Mouse (Mus musculus) frontal cortex, adult (tissue): ENCODE measurements around the gene Ldlrad3.

Experiments used
- ATAC-seq: cut with Nextera tagmentation; 2 replicates; pipeline ENCODE4 v1.9.2; 2017; ENCODE audit warnings: mild to moderate bottlenecking, moderate library complexity, mixed read lengths; ENCODE audit not compliant: low TSS enrichment

The Ldlrad3 gene

DNA sequence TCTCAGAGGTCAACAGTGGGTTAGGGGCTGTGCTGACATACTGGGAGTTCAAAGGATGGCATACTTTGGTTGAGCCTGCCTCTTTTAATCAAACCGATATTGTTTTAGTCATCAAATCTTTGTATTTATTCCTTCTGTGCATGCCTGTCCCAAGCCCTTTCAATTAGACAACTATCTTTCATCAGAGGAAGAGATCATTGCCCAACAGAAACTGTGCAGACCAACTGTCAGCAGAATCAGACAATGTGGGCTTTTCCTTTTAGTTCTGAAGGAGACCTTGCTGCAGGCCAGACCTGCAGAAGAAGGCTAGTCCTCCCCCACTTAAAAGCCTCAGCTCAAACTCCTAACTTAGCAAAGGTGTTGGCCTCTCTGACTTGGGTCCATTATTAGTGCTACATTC is 41.9 kb downstream of the Ldlrad3 start:
- no peak for ATAC-seq

DNA sequence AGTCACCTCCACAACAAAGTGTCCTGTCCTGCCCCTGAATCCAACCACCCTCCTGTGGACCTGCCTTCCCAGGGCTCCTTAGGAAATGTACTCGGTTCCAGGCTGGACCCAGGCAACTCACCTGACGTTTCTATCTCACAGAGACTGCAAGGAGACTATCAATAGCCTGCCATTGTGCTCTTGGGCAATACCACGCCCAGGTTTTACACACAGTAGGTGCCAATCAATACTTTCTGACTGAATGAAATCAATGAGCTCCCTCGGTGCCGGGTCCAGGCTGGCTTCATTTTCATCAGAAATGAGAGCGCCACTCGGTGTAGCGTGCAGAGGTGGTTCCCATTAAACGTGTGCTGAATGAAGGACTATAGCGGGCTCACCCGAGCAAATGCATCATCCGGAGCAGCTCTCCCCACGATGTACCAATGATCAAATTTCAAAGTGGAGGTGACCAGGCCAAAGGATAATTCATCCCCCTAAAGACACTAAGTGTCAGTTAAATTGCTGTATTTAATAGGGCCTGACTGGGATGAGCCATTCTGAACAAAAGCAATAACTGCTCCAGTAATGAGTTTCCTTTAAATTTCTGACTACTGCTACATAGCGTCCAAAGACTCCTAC is 43.4 kb downstream of the Ldlrad3 start:
- ATAC-seq: no peak

DNA sequence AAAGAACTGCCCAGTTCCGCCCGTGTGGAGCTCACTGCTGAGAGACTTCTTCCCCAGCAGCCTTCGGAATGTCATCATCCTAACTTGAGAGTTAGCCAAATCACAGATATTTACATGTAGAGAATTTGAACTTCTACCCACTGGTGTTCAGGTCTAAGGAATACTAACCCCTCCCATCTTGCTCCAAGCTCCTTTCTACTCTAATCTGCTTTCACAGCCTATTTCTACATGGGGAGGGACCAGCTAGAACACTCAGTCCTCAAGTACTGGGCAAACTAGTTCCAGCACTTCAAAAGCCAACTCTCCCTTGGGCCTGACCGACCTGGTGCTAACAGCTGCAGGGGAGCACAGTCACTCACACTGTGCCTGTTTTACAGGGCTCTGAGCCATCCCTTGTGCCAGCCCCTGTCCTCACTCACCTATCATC is 44.0 kb downstream of the Ldlrad3 start:
- ATAC-seq: no peak

DNA sequence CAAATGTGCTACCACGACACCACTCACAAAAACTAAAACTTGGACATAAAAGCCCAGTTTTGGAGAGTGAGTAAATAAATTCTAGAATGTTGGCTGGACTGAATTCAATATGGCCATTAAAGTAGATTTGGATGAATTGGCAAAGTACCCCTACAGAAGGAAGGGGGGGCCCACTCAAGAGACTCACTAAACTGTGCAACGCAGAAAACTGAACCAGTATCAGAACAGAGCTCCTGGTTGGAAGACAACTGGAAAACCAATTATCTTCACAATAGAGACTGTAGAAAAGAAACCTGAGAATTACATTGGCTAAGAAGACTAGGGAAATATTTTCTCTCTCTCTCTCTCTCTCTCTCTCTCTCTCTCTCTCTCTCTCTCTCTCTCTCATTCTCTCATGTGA is 45.0 kb downstream of the Ldlrad3 start:
- no peak for ATAC-seq

DNA sequence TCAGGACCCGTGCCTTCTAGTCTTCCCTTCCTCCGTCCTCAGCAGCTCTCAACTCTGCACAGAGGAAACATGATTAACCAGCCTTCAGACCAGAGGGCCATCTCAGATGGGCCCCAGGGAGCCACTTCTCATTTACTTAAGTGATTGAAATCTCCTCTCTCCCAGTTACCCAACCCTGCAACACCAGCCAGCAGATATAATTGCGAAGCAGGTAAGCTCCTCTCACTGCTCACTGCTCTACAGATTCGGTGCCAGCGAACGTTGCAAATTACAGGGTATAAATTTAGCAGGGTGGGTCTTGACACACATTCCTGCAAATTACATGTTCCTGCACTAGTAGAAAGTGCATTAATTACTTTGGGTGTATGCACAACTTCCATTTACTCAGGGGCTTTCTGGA is 48.3 kb downstream of the Ldlrad3 start:
- no peak for ATAC-seq

DNA sequence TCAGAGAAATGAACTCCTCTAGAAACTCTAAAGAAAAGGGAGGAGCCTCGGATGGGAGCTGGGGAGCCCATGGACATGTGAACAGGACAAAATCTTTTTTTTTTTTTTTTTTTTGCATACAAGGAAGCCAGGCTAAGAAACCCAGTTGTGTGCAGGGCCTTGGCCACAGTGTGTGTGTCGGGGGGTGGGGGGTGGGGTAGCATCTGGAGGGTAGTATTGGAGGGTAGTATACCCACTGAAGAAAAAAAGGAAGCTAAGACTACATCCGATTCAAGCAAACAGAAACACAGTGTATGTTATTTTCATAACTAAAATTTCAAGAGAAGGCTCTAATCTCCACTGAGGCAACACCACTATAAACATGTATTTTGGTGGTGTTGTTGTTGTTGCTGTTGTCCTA is 50.0 kb downstream of the Ldlrad3 start:
- no peak for ATAC-seq

DNA sequence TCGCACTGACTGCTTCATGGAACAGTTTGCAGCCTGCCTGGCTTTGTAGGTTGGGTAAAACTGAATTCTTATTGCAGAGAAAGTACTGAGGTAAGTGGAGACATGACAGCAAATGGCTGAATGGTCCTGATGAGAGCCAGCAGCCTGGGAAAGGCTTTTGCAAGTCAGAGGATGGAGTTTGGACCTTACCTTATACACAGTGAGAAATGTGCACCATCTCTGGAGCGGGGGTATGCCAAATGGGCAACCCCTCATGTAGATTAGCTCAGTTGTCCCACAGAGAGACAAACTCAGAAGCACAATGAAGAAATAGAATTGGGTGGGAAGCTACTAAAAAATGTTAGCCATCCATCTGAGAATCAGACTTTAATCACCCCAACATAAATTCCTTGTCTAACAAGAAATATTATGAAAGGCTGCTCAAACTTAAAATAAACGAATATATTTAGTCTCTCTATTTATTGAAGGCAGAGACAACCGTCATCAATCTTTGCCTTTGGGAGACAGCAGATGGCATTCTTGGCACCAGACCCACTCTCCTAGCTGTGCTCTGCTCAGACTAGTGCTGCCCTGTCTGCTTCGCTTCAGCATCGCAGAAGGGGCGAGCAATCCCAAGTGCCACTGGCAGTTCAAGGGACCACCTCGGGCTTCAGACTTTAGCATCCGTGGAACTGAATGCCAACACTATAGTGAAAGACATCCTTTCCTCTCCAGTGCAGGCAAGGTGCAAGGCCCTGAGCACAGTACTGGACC is 51.5 kb downstream of the Ldlrad3 start:
- peak; percentile 75 for ATAC-seq

DNA sequence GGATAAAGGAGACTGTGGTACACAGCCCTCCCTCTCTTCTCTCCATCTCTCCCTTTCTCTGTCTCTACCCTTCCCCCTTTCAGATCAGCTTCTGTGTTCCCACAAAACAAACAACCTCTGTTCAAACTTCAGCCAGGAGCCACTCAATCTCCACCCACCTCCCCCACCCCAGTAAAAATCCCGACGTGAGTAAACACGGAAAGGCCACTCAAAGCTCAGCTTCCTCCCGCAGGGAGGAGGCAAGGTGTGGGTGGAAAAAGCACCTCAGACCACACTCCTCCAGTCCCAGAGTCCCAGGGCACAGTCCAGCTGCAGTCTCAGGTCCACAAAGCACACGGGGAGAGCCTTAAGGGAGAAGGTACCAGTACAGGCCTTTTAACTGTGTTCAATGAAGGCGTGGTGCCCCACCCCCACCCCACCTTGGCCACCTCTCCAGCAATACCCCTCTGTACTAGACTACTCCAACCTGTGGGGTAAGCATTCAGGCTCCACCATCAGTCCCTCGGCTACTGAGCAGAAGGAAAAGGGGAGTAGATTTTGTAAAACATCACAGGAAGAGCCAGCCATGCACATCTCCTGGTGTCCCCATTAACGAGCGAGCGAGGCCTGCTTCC is 53.1 kb downstream of the Ldlrad3 start:
- no peak for ATAC-seq

DNA sequence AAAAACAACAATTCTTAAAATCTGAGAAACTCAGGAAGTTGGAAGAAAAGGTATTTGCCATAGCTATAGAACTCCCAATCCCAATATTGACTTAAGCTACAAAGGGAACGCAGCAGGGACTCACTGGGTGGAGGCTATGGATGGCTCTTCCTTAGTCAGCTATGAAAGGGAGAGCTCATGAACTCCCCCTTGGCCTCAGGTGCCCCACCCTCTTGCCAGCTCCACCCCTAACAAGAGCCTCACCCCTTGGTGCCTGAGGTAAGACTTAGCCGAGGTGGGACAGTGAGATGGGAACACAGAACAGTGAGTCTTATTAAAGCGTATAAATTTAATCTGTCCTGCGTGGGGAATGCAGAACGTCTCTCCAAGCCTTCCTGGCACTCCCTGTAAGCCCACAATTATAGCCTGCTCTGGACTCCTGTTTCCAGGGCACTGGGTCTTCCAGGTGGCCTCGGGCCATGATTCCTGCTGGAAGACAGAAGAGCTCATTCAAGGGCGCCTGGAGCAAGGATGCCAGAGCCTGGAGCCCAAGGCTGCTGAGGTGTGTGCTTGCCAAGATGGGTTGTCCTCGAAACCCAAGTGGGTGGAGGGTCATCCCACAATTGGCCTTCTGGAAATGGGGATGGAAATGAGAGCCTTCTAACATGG is 55.9 kb downstream of the Ldlrad3 start:
- no peak for ATAC-seq

DNA sequence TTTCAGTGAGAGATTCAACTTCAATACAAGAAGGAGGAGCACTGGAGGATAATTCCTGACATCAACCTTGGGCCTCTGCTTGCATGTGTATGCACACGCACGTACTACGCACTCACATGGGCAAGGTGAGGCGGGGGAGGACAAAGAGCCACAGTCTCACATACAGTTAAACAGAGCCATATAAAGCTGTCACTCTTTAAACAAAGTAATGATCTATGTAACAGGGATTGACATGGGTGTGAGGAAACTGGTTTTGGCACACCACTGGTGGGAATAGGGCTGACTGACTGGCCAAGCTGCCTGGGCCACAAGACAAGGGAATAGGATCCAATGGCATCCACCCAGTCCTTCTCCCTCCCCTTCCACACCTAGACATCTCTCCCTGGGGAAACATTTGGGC is 57.0 kb downstream of the Ldlrad3 start:
- no peak for ATAC-seq

DNA sequence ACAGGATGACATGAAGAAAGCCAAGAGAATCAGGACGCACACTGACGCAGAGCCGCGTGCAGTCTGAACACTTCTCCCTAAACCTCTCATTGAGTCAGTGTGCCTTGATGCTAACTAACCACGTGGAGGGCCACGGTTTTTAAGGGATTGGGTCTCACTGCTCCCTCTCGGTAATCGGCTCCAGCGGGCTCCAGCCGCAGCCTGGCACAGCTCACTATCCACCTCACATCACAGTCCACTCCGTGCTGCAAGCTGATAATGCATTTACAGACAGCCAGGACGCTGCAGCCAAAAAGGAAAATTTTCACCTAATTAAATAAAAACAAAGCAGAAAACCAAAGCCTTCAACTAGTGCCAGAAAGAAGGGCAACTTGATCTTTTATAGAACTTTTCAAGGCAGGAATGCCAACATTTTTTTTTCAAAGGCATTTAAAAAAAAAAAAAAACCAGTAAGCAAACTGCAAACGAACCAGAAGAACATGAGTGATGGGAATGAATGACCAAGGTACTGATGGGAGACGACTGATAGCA is 57.6 kb downstream of the Ldlrad3 start:
- ATAC-seq: 0 out of 2 replicates have a peak, but pooled peaks have one; percentile 3

DNA sequence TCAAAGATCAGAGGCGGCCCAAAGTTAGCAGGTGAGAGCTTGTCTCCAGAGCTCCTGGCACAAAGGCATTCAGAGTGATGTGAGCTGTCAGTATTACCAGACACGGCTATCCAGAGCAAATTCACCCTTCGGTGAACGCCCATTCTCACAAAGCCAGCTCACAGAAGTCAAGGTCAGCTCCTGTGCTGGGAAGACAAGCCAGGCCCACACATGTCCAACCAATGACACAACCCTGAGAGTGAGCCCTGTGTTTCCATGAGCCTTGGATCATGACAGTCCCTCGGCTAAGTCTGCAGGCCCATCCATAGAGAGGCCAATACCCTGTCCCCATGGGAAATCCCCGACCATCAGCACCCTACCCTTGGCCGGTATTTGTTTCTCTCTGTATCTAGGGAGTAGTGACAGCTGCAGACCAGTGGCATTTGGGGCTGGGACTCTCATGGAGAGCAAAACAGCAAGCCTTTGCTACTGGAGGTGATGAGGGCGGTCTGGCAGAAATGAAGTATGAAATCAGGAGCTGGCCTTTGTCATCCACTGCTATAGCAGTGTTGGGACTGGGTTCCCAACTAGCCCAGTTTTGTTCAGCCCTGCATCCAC is 58.3 kb downstream of the Ldlrad3 start:
- no peak for ATAC-seq

DNA sequence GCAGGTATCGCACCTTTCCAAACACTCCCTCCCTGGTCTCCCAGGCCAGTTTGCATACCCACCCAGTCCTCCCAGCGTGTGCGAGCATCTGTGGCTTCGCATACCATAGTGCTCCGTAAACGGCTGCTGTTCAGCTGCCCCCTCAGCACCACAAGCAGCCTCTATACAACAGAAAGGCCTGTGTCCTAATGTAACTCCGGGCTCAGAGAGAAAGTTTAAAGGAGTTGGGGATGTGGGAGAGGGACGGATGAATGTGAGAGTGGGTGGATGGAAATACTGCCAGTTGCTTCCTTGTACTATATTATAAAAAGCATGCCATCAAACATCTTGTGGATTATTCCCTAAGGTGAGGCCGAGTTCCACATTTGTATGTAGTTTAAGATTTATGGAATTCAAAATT is 59.0 kb downstream of the Ldlrad3 start:
- ATAC-seq: peak; percentile 60

DNA sequence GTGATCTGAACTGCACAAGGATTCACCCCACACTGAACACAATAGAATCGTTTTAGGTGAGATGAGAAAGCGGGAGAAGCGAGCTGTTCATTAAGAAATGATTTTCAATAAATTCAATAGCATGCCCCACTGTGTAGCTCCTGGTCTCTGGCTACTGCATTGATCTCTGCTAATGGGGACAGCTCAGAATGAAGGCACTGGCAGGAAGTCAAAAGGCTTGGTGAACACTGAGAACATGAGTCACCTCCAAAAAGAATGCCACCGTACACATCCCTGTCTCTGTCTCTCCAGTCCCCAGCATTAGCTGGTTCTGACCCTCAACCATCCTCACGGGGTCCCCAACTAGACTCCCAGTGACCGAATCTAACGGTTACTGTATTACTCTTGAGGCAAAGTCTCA is 60.1 kb downstream of the Ldlrad3 start:
- ATAC-seq: no peak

DNA sequence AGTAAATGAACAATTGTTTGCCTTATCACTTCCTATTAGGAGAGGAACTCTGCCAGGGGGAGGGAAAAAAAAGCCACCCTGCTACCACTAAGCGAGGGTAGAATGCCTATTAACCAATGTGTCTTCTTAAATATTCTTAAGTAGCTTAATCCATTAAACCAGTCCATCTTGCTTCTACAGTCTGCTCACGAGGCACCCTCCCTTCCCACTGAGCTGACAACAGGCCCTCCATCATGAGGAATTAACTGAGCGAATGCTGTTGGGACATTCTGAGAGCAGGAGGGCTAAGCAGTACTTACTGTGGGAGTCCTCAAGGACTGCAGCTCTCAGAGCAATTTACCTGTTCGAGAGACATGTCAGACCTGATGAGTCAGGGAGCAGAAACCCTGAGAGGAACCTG is 61.1 kb downstream of the Ldlrad3 start:
- ATAC-seq: no peak

DNA sequence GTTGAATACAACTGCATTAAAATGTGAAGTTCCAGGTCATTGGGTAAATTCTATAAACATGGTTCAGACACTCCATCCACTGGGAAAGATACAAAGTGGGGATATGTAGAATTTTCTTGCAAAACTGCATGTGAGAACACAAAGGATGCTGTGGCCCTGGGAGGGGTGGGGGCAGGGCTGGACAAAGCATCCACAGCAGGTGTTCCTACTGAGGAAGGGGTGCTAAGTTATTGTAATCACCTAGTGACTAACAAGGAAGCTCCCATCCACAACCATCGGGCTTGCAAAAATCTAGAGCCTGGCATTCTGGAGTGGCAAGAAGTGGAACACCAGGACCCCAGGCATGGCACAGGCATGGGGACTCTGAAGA is 64.1 kb downstream of the Ldlrad3 start:
- ATAC-seq: no peak

DNA sequence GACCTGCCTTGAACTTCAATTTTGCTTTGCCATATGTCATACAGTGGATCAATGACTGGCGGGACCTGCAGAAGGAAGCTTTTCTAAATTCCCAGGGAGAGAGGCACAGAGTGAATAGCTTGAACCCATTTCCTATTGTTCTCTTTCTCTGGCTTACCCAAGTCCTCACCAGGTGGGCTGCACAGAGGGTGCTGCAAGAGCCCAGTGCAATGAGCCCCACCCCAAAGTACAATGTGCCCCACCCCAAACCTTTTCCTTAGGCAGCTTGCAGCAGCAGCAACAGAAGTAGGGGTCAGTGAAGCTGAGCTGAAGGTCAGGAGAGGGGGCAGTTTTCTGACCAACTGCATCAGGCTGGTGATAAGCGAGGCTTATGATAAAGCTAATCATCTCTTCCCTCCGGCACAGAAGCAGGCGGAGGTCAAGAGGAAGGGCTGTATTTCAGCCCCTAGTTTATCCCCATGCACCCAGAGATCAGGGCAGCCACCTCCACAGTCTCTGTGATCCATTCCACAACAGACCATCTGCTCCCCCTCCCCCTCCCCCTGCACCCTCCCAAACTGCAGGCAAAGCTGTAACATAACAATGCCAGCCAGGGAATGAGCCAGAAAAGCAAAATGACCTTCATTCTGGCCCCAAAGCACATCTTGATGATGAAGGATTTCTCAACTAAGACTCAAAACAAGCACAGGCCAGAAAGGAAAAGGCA is 64.6 kb downstream of the Ldlrad3 start:
- ATAC-seq: no peak

DNA sequence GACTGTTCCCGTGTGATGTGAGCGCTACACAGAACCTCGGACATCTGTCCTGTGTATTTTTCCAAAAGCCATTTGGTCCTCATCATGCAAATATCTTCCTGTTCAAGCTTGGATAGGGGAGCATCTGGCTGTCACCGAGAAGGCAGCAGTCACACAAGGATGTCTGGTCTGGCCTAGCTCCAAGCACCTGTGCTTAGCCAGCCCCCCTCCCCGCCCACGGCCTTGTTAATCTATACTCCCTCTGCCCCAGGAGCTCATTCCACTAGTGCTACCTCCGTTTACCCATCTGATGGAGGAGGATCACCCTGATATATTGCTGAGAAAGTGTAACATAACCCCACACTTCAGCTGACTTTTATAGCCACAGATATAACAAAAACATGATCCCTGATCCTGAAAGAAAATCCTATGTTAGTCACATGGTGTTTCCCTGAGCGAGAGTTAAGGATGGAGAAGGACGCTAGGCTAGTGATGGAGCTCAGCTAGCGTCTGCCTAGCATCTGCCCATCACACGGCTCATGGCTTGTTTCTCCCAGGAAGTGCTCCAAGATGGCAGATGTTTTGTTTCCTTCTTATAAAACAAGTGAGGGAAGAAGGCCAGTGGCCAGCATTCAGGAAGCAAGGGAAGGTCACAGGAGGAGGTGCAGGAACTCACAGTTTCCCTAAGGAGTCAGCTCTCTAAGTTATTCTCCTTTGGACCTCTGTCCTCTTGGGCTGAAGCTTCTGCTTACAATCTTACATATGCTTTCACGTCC is 66.3 kb downstream of the Ldlrad3 start:
- peak; percentile 2 for ATAC-seq

DNA sequence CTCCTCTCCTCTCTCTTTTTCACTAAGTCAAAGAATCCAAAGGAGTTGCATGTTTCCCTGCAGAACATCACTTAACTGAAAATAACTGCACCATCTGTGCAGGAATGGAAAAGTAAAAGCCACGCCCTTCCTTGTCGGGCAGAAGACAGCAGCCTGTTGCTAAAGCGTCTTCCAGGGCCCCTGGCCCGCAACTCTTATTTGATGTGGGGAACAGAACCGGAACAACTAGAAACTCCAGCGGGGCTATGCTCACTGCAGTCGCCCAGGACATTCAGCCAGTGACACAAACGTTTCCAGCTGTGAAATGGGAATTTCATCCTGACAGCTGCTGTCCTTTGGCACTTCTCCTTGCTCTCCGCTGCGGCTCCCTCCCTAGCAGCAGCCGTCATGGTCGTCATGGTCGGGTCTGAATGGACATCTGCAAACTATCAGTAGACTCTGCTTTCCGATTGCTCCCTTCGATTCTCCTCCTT is 67.2 kb downstream of the Ldlrad3 start:
- peak; percentile 80 for ATAC-seq

DNA sequence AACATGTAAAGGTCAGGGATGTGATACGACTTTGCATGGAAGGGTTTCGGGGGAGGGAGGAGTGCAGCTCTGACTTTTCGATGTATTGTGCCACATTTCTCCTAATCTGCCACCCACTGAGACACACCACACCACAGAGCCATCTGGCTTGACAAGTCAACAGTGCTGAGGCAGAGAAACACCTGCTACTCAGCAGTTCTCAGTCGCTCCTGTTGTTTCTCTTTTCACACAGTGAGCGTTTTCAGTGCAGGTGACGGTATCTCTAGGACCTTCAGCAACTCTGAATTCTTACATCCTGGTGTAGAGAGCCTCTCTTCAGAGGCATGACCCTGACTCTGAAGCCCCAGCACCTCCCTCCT is 68.8 kb downstream of the Ldlrad3 start:
- peak; percentile 60 for ATAC-seq
